Mouse (Mus musculus): Measurements from ENCODE around the gene Mettl7b. TPM values are rescaled to one million over a fixed set of nuclear protein-coding genes. Genes with fewer than 3 reads are reported as not detected.

The Mettl7b gene
- total RNA-seq (2023): not detected

GRCm38 (mm10) chr10:128960590-128961584, at the start of gene Mettl7b:
Gene Mettl7b, minus strand, starts transcription at chr10:128960988.

GRCm38 (mm10) chr10:129010288-129010841, 49.6 kb upstream of the Mettl7b start, which contains the start of gene Olfr763:
Gene Olfr763, plus strand, starts transcription at chr10:129010791.

GRCm38 (mm10) chr10:128989131-128989530, 28.3 kb upstream of the Mettl7b start, which contains the start of gene Olfr9:
Gene Olfr9, plus strand, starts transcription at chr10:128989431.

GRCm38 (mm10) chr10:128933574-128933973, 27.2 kb downstream of the Mettl7b start, which contains the start of gene Itga7:
Gene Itga7, plus strand, starts transcription at chr10:128933818.

DNA sequence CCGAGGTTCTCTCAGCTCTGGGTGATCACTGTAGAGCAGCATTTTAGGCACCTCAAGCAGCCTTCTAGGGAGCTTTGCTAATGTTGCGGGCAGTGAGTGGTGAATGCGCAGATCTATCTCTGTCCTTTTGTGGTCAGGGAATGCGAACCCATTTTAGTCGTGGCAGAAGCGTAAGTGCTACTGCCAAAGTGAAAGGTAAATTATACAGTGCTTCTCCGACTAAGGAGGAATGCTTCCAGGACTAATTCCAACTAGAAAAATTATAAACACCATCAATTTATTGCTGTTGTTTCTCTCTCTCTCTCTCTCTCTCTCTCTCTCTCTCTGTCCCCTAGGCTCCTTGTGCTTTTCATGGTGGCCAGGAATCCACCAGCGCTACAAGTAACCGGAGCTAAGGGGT, 36.9 kb downstream of the Mettl7b start, which contains the start of gene Bloc1s1:
TSS of gene Bloc1s1 (minus strand) at position 101 of the 400 bp plus-strand sequence.

GRCm38 (mm10) chr10:128922822-128923012, 38.1 kb downstream of the Mettl7b start, which contains the start of gene Rdh5:
Gene Rdh5, minus strand, starts transcription at chr10:128922888.

Other genes with a start within 250 kb of the Mettl7b start
- 100 to 1,000 TPM; 809 to 875 TPM for gene Dgka, start 216.1 kb downstream of the Mettl7b start, total RNA-seq (2023)
- gene Pym1, start 213.1 kb downstream of the Mettl7b start, total RNA-seq (2023): 10 to 100 TPM; 71.3 to 84.9 TPM
- gene Mmp19, start 170.1 kb downstream of the Mettl7b start, total RNA-seq (2023): under 1 TPM in 1 of 2 experiments, not detected in 1; 0.98 TPM
- 10 to 100 TPM; 66.0 to 66.8 TPM for gene Dnajc14, start 156.9 kb downstream of the Mettl7b start, total RNA-seq (2023)
- 1 to 10 TPM; 7.9 to 9.1 TPM for gene Tmem198b, start 156.6 kb downstream of the Mettl7b start, total RNA-seq (2023)
- 10 to 100 TPM; 53.9 to 57.4 TPM for gene Sarnp, start 143.7 kb downstream of the Mettl7b start, total RNA-seq (2023)
- gene Ormdl2, start 139.3 kb downstream of the Mettl7b start, total RNA-seq (2023): 10 to 100 TPM; 15.6 to 25.4 TPM
- 10 to 100 TPM; 10.6 to 12.7 TPM for gene Gdf11, start 69.3 kb downstream of the Mettl7b start, total RNA-seq (2023)
- gene Cd63, start 60.0 kb downstream of the Mettl7b start, total RNA-seq (2023): 1 to 10 TPM; 1.7 to 2.0 TPM
- 1 to 10 TPM; 5.9 to 8.7 TPM for gene Rdh5, start 38.1 kb downstream of the Mettl7b start, total RNA-seq (2023)
- gene Bloc1s1, start 37.0 kb downstream of the Mettl7b start, total RNA-seq (2023): 10 to 100 TPM; 76.0 to 97.4 TPM
- gene Itga7, start 27.2 kb downstream of the Mettl7b start, total RNA-seq (2023): 1 to 10 TPM; 5.7 to 6.4 TPM
- gene Olfr9, start 28.4 kb upstream of the Mettl7b start, total RNA-seq (2023): 1 to 10 TPM; 1.5 to 2.4 TPM
- under 1 TPM; 0.26 to 0.33 TPM for gene Olfr763, start 49.8 kb upstream of the Mettl7b start, total RNA-seq (2023)
- gene Olfr764-ps1, start 78.9 kb upstream of the Mettl7b start, total RNA-seq (2023): not detected
- gene Olfr765, start 89.0 kb upstream of the Mettl7b start, total RNA-seq (2023): not detected
- gene Olfr766-ps1, start 108.0 kb upstream of the Mettl7b start, total RNA-seq (2023): not detected
- gene Olfr767, start 121.9 kb upstream of the Mettl7b start, total RNA-seq (2023): not detected
- gene Olfr768, start 138.4 kb upstream of the Mettl7b start, total RNA-seq (2023): not detected
- not detected for gene Olfr769, start 156.9 kb upstream of the Mettl7b start, total RNA-seq (2023)
- not detected for gene Olfr770, start 178.0 kb upstream of the Mettl7b start, total RNA-seq (2023)
- not detected for gene Olfr771, start 203.8 kb upstream of the Mettl7b start, total RNA-seq (2023)
- gene Olfr772, start 216.9 kb upstream of the Mettl7b start, total RNA-seq (2023): not detected
- gene Olfr773, start 226.4 kb upstream of the Mettl7b start, total RNA-seq (2023): not detected